Mouse (Mus musculus) heart, embryonic 10.5 days (tissue): Measurements from ENCODE around the gene 4931428F04Rik. TPM values are rescaled to one million over a fixed set of nuclear protein-coding genes. Genes with fewer than 3 reads are reported as not detected.
"Not testable (repeated sequence)": the region's sequence is repeated elsewhere in the genome, so short reads cannot be mapped to it uniquely, and the experiment has no call there.

Experiments used
- DNase-seq: peaks from one replicate; pipeline ENCODE4 v3.0.0-alpha.2; 2017; ENCODE audit warnings: low spot score
- H3K27ac ChIP-seq: fragments of 300-500 bp; sonication (generic); 2 replicates; pipeline ENCODE4 v1.5.1; 2016; ENCODE audit warnings: mild to moderate bottlenecking
- H3K27me3 ChIP-seq: fragments of 300-500 bp; sonication (generic); 2 replicates; pipeline ENCODE4 v1.6.1; 2016; ENCODE audit warnings: mild to moderate bottlenecking; ENCODE audit not compliant: poor library complexity, insufficient read depth, severe bottlenecking
- H3K36me3 ChIP-seq: fragments of 300-500 bp; sonication (generic); 2 replicates; pipeline ENCODE4 v1.6.1; 2016; ENCODE audit warnings: mild to moderate bottlenecking, moderate library complexity
- H3K4me1 ChIP-seq: fragments of 300-500 bp; sonication (generic); 2 replicates; pipeline ENCODE4 v1.6.1; 2016; ENCODE audit warnings: mild to moderate bottlenecking
- H3K4me3 ChIP-seq: fragments of 300-500 bp; sonication (generic); 2 replicates; pipeline ENCODE4 v1.5.1; 2016; ENCODE audit warnings: mild to moderate bottlenecking, moderate library complexity
- H3K9me3 ChIP-seq: fragments of 300-500 bp; sonication (generic); 2 replicates; pipeline ENCODE4 v1.6.1; 2016; ENCODE audit warnings: mild to moderate bottlenecking, moderate library complexity
- WGBS: fragments of 180-500 bp; shearing (Covaris S2); methylation state at CpG from one replicate; pipeline ENCODE4 v1.1.7; 2016; 5-methylcytosine and 5-hydroxymethylcytosine counted together
- polyA plus RNA-seq: library from polyadenylated mRNA; unstranded; fragments of >200 nt; fragmentation: Nextera tagmentation; extraction: Ambion mirVana; gene quantifications from 2 replicates; pipeline ENCODE4 v1.2.1, GENCODE M21; 2016

4931428F04Rik gene
- polyA plus RNA-seq, 1 experiment from 2014 or later, result 8.6 TPM

DNA sequence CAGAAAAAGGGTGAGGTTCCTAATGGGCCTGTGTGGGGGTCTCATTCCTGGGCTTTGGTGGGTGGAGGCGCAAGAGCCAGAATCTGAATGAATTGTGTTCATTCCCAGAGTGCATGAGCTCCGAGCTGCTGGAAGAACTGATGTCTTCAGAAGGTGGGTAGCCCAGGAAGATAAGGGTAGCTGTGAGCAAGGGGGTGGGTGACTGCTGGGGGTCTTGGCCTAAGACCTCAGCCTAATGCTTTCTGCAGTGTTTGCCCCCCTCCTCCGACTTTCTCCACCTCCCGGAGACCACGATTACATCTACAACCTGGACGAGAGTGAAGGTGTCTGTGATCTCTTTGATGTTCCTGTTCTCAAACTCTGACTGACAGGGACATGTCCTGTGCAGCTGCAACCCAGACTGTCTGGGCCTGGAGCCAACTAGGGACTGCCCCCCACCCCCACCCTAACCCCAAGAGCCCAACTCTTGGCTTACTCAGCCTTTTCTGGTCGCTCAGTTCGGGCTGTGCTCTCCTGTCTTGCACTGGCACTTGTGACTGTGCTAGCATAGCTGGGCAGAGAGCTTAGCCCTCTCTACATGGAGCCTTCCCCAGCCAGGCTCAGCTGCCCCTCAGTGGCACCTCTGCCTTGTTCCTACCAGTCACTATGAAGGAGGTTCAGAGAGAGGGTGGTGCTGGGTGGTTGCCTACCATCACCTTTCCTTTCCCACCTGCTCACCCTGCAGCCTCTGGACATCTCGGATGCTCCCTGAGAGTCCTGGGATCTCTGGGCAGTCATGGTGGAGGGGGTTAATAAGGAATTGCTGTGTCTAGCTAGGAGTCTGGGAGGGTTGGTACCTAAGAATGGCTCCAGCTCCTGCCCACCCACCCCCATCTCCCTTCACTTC lies 14.9 kb upstream of the 4931428F04Rik start:
- 62% methylated on average over 9 of the region's 9 CpGs for WGBS
- Histone ChIP-seq H3K27ac (peak overlapping the region; percentile 56; the same call in 1 of the 2 replicates), H3K9me3 (no peaks in the 10 kb centered on the region), H3K4me3 (peak overlapping the region; percentile 13; the same call in 1 of the 2 replicates), H3K27me3 (no peaks in the 10 kb centered on the region), H3K4me1 (peaks cover 48% of the 10 kb centered on the region), H3K36me3 (peaks cover 81% of the 10 kb centered on the region)
- DNase-seq, result no peak

DNA sequence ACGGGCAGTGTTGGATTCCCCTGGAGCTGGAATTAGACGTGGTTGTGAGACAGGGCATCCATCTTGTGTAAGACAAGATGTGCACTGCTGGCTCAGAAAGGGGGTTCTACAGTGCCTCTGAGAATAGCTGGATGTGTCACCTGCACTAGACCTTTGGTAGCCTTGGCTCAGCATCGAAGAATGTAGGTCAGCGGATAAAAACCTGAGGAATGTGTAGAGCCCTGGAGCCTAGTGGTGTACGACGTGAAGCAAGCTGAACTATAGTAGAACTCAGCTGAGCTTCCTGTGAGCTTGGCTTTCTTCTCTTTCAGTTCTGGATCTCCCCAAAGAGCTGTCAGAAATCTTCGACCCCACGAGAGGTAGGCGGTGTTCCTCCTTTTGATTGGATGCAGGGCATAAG lies 14.2 kb upstream of the 4931428F04Rik start:
- no peak for DNase-seq
- no peaks in the 10 kb centered on the region for H3K27me3 ChIP-seq
- H3K4me3 ChIP-seq, result no peak overlapping the region
- H3K4me1 ChIP-seq, result peaks cover 47% of the 10 kb centered on the region
- 78% methylated on average over 9 of the region's 9 CpGs for WGBS
- H3K27ac ChIP-seq, result peak overlapping the region; percentile 56; the same call in 1 of the 2 replicates
- no peaks in the 10 kb centered on the region for H3K9me3 ChIP-seq
- H3K36me3 ChIP-seq, result peaks cover 78% of the 10 kb centered on the region

- Histone ChIP-seq H3K4me1 (peaks cover 52% of the 10 kb centered on the region), H3K36me3 (peaks cover 78% of the 10 kb centered on the region), H3K4me3 (no peak overlapping the region), H3K9me3 (no peaks in the 10 kb centered on the region), H3K27ac (no peak overlapping the region), H3K27me3 (no peaks in the 10 kb centered on the region)
- DNase-seq, result no peak
- WGBS, result 90% methylated on average over 8 of the region's 8 CpGs
Measured at GRCm38 (mm10) chr8:105303396-105303795, 13.7 kb upstream of the 4931428F04Rik start.

GRCm38 (mm10) chr8:105299962-105300361 lies 10.3 kb upstream of the 4931428F04Rik start:
- 86% methylated on average over 8 of the region's 8 CpGs for WGBS
- peaks cover 50% of the 10 kb centered on the region for H3K4me1 ChIP-seq
- H3K9me3 ChIP-seq, result no peaks in the 10 kb centered on the region
- H3K4me3 ChIP-seq, result peak overlapping the region; percentile 0; the same call in 1 of the 2 replicates
- H3K27me3 ChIP-seq, result peaks cover 11% of the 10 kb centered on the region
- no peak overlapping the region for H3K27ac ChIP-seq
- H3K36me3 ChIP-seq, result peaks cover 62% of the 10 kb centered on the region
- no peak for DNase-seq

DNA sequence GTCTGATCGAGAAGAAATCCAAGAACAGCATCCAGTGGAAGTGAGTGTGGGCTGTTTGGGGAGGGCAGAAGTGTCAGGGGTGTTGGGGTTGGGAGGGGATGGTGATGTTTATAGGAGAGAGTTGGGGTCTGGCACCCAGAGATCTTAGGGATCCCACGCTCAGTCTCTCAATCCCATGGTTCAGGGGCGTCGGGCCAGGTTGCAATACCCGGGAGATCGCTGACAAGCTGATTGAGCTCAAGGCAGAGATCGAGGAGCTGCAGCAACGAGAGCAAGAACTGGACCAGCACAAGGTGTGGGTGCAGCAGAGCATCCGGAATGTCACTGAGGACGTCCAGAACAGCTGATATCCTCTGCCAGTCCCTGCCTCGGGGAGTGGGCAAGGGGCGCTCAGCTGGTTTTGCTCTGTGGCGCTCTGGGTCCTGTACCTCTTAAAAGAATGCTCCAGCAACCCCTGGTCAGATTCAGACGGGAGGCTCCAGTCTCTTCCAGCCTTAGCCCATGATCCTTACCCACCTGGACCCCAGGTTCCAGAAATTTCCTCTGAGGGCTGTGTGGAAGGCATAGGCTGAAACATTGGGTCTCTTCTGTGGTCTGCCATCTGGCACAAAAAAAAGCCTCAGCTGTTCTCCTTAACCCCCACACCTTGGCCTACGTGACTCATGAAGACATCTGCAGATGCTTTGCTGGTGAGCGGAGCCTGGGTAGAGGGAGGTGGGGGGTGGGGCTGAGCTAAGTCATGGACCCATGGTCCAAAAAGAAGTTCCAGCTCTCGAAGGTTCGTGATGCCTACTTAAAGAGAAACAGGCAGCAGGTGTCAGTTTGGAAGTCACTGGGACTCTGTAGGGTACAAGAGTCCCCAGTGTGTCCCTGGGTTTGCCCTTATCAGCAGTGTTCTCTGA lies 8.9 kb upstream of the 4931428F04Rik start:
- peaks cover 39% of the 10 kb centered on the region for H3K4me1 ChIP-seq
- peak overlapping the region; percentile 78 for H3K4me3 ChIP-seq
- WGBS, result 53% methylated on average over 18 of the region's 18 CpGs
- H3K27me3 ChIP-seq, result peaks cover 19% of the 10 kb centered on the region
- H3K36me3 ChIP-seq, result peaks cover 49% of the 10 kb centered on the region
- no peaks in the 10 kb centered on the region for H3K9me3 ChIP-seq
- H3K27ac ChIP-seq, result peak overlapping the region; percentile 90
- peak; percentile 75 for DNase-seq

GRCm38 (mm10) chr8:105297511-105298192 lies 8.0 kb upstream of the 4931428F04Rik start, which contains the start of gene E2f4:
E2f4 (plus strand) TSS chr8:105297663.
- H3K36me3 ChIP-seq, result peaks cover 40% of the 10 kb centered on the region
- WGBS, result under 1% methylated on average over 58 of the region's 58 CpGs
- no peaks in the 10 kb centered on the region for H3K9me3 ChIP-seq
- peak within 1 kb of the TSS; percentile 78 for H3K4me3 ChIP-seq
- peak; percentile 97 for DNase-seq
- peaks cover 41% of the 10 kb centered on the region for H3K4me1 ChIP-seq
- peak within 1 kb of the TSS; percentile 90 for H3K27ac ChIP-seq
- H3K27me3 ChIP-seq, result peaks cover 28% of the 10 kb centered on the region

DNA sequence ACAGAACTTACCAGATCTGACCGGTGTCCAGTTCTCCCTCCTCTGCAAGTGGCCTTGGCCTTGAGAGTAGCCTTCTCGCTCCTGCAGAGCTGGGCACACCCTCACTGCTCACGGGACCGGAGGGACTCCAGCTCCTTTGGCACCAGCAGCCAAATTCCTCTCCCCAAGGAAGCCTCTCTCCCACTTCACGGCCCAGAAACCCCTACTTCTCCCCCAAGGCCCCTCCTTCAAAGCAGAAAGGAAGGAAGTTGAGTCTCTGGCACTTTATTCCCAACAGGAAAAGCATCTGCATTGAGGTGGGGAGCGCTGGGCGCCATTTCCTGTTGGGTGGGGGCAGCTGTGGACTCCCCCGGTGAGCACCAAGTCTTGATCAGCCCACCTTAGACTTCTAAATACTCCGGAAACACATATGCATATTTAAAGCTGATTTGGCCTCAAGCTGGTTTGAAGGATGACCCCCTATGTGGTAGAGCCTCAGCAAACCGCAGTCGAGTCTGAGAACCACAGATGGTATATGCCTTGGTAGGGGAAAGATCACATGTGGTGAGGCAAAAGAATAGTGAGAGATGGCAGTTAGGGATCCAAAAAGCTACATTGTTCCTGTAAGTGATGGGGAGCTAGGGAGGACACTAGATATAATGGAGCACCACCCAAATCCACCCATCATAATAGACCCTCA lies 6.4 kb upstream of the 4931428F04Rik start, which contains the start of gene Exoc3l:
TSS of gene Exoc3l (minus strand) at position 207 of the 679 bp plus-strand sequence.
- Histone ChIP-seq H3K36me3 (peaks cover 25% of the 10 kb centered on the region), H3K4me3 (peak within 1 kb of the TSS; percentile 78), H3K27ac (peak within 1 kb of the TSS; percentile 90), H3K27me3 (peaks cover 31% of the 10 kb centered on the region), H3K4me1 (peaks cover 41% of the 10 kb centered on the region), H3K9me3 (no peaks in the 10 kb centered on the region)
- 53% methylated on average over 11 of the region's 11 CpGs for WGBS
- no peak for DNase-seq

- Histone ChIP-seq H3K27ac (peak overlapping the region; percentile 64), H3K4me3 (peak overlapping the region; percentile 42)
- 58% methylated on average over 11 of the region's 11 CpGs for WGBS
Measured at GRCm38 (mm10) chr8:105295256-105295655, 5.6 kb upstream of the 4931428F04Rik start.

DNA sequence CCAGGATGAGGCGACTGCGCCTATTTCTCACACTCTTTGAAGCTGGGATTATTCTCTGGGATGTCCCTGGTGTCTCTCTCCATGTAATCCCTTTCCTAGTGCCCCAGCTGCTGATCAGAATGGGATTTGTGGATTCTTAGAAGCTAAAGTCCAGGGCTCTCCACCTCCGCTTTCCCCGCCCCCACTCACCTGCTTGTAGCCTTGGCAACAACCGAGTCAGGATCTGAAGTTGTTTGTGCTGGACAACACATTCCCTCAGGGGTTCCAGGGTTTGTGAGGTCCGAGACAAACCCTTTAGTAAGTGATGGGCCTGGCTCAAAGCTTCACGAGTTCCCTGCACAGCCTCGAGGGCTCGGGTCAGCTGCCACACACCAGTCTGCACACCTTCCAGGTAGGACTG lies 5.1 kb upstream of the 4931428F04Rik start:
- 66% methylated on average over 9 of the region's 9 CpGs for WGBS
- H3K4me3 ChIP-seq, result peak overlapping the region; percentile 42

More at GRCm38 (mm10) chr8:105295256-105295655, 5.6 kb upstream of the 4931428F04Rik start:
- peaks cover 17% of the 10 kb centered on the region for H3K36me3 ChIP-seq
- no peak for DNase-seq
- peaks cover 47% of the 10 kb centered on the region for H3K4me1 ChIP-seq
- peaks cover 37% of the 10 kb centered on the region for H3K27me3 ChIP-seq
- H3K9me3 ChIP-seq, result no peaks in the 10 kb centered on the region

DNA sequence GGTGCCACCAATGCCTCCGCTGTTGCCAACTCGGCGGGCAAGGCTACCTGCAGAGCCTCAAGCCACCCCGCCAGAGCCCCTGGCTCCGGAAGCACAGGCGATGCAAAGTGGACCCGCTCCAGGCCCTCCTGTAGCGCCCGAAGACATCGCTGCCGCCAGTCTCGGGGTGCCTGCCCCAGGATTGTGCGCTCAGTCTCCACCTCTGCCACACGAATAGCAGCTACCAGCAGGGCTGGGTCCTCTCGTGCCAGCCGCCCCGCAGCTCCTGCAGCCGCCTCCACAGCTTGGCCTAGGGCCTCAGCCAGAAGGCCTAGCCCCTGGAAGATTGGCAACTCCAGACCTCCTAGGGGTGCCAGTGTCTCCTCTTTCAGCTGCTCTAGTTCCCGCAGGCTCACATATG lies 3.7 kb upstream of the 4931428F04Rik start:
- no peak for DNase-seq
- peaks cover 44% of the 10 kb centered on the region for H3K27me3 ChIP-seq
- no peaks in the 10 kb centered on the region for H3K9me3 ChIP-seq
- H3K4me1 ChIP-seq, result peaks cover 51% of the 10 kb centered on the region
- H3K36me3 ChIP-seq, result 0 out of 2 replicates have a peak, but pooled peaks cover 2% of the 10 kb centered on the region
- 59% methylated on average over 19 of the region's 19 CpGs for WGBS
- no peak overlapping the region for H3K27ac ChIP-seq
- H3K4me3 ChIP-seq, result no peak overlapping the region

More for the DNA sequence above, 5.1 kb upstream of the 4931428F04Rik start:
- peaks cover 42% of the 10 kb centered on the region for H3K27me3 ChIP-seq
- H3K36me3 ChIP-seq, result peaks cover 12% of the 10 kb centered on the region
- H3K4me1 ChIP-seq, result peaks cover 47% of the 10 kb centered on the region
- DNase-seq, result no peak
- no peak overlapping the region for H3K27ac ChIP-seq
- no peaks in the 10 kb centered on the region for H3K9me3 ChIP-seq

GRCm38 (mm10) chr8:105292471-105292870 lies 2.8 kb upstream of the 4931428F04Rik start:
- Histone ChIP-seq H3K36me3 (no peaks in the 10 kb centered on the region), H3K27ac (no peak overlapping the region), H3K27me3 (peaks cover 44% of the 10 kb centered on the region), H3K9me3 (no peaks in the 10 kb centered on the region), H3K4me1 (peaks cover 47% of the 10 kb centered on the region), H3K4me3 (no peak overlapping the region)
- 74% methylated on average over 7 of the region's 7 CpGs for WGBS
- DNase-seq, result no peak

DNA sequence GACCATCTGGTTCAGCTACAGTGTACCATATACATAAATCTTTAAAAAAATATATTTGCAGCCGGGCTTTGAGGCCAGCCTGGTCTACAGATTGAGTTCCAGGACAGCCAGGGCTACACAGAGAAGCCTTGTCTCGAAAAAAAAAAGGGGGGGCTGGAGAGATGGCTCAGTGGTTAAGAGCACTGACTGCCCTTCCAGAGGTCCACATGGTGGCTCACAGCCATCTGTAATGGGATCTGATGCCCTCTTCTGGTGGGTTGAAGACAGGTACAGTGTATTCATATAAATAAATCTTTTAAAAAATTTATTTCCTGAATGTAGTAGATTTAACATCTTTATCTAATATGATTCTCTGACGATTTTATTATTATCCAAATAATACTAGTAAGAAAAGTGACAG lies 2.1 kb upstream of the 4931428F04Rik start:
- H3K36me3 ChIP-seq, H3K4me3 ChIP-seq, H3K27ac ChIP-seq, DNase-seq, H3K9me3 ChIP-seq: not testable (repeated sequence)
- peaks cover 45% of the 10 kb centered on the region for H3K27me3 ChIP-seq
- peaks cover 43% of the 10 kb centered on the region for H3K4me1 ChIP-seq
- 60% methylated on average over 3 of the region's 3 CpGs for WGBS
